Mouse (Mus musculus) myocyte (in vitro differentiated cells): Measurements from ENCODE around the gene Cela2a.

Experiments
- POLR2AphosphoS2 ChIP-seq: IDR thresholded peaks from one replicate; pipeline ENCODE4 v1.6.1; 2011; ENCODE audit warnings: low read depth, control low read depth; ENCODE audit not compliant: insufficient read length
- TCF12 ChIP-seq: IDR thresholded peaks from one replicate; pipeline ENCODE4 v1.6.1; 2011; ENCODE audit warnings: mild to moderate bottlenecking, control low read depth; ENCODE audit not compliant: poor library complexity, insufficient read depth, severe bottlenecking

DNA sequence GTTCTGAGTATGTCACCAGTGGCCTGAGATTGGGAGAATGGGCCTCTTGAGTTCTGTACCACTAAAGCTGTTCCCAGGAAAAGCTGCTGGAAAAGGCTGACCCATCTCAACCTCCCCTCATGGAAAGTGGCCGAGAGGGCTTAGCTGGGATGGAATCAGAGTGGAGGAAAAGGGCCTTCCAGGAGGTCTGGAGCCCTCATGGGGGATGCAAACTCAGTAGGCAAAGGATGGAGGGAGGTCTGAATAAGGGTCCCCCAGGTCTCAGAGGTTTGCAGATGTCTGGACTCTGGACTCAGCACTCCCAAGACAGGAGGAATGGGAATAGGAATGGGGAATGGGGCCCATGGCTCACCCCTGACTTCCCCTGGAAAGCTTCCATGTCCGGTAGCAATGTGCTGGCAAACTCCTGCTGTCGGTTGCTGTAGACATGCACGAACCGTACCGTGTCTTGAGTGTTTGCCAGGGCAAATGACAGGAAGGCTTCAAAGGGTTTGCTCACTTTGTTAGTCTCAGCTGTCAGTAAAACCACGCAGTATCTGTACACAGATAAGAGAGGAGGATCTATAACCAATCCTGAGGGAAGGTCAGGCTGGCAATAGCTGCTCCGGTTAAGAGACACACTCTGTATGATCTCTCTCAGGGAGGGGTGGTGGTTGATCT is 56.3 kb downstream of the Cela2a start:
- TF ChIP-seq TCF12 = no peak
- TF ChIP-seq POLR2AphosphoS2 = no peak
